Mouse (Mus musculus): ENCODE data around the gene Olfr397. TPM values are rescaled to one million over a fixed set of nuclear protein-coding genes. Genes with fewer than 3 reads are reported as not detected.

Gene Olfr397
- polyA plus RNA-seq (2015; fragmentation: Nextera tagmentation; extraction: Ambion mirVana), result not detected in 2 replicates

GRCm38 (mm10) chr11:73960517-73960916 lies at the start of gene Olfr397:
Olfr397 (plus strand) TSS chr11:73960817.
- no peak for DNase-seq (ENCODE audit: low spot score)
- H3K9me3 ChIP-seq (ENCODE audit: control insufficient read depth, low read length), result no peaks in the 10 kb centered on the region
- no peaks in the 10 kb centered on the region for H3K27me3 ChIP-seq (ENCODE audit: control insufficient read depth, insufficient read depth, low read length)
- H3K4me2 ChIP-seq (replicated peaks; ENCODE audit: low read depth), result no peak within 1 kb of the TSS
- H3K27ac ChIP-seq (replicated peaks), result no peak within 1 kb of the TSS
- H3K9ac ChIP-seq (ENCODE audit: low read length), result no peak within 1 kb of the TSS
- ATAC-seq (ENCODE audit: low FRiP score, low TSS enrichment), result no peak
- no peaks in the 10 kb centered on the region for H3K4me1 ChIP-seq (replicated peaks; ENCODE audit: control insufficient read depth, insufficient read depth)
- WGBS, result 73% methylated on average over 1 of the region's 1 CpGs
- no peak within 1 kb of the TSS for H3K4me3 ChIP-seq (ENCODE audit: low read depth, low read length)
- no peak for TF ChIP-seq CTCF (IDR thresholded peaks at IDR 0.05; ENCODE audit: low read depth)
- H3K36me3 ChIP-seq (ENCODE audit: control insufficient read depth, insufficient read depth, low read length), result no peaks in the 10 kb centered on the region

- no peak for DNase-seq (ENCODE audit: low spot score)
- Histone ChIP-seq H3K4me1 (replicated peaks; ENCODE audit: control insufficient read depth, insufficient read depth) (no peaks in the 10 kb centered on the region), H3K27ac (replicated peaks) (no peak within 1 kb of the TSS), H3K9me3 (ENCODE audit: control insufficient read depth, low read length) (no peaks in the 10 kb centered on the region), H3K9ac (ENCODE audit: low read length) (no peak within 1 kb of the TSS), H3K36me3 (ENCODE audit: control insufficient read depth, insufficient read depth, low read length) (no peaks in the 10 kb centered on the region), H3K4me3 (ENCODE audit: low read depth, low read length) (no peak within 1 kb of the TSS), H3K4me2 (replicated peaks; ENCODE audit: low read depth) (no peak within 1 kb of the TSS), H3K27me3 (ENCODE audit: control insufficient read depth, insufficient read depth, low read length) (no peaks in the 10 kb centered on the region)
- TF ChIP-seq CTCF (IDR thresholded peaks at IDR 0.05; ENCODE audit: low read depth) (no peak), EP300 (optimal IDR thresholded peaks at IDR 0.05) (no peak)
- ATAC-seq (ENCODE audit: low FRiP score, low TSS enrichment), result no peak
Observed at GRCm38 (mm10) chr11:73936377-73936776, 24.2 kb upstream of the Olfr397 start, which contains the start of gene Olfr23. Olfr23 (plus strand) TSS chr11:73936677.

- Histone ChIP-seq H3K9ac (ENCODE audit: low read length) (no peak within 1 kb of the TSS), H3K4me2 (replicated peaks; ENCODE audit: low read depth) (no peak within 1 kb of the TSS), H3K9me3 (ENCODE audit: control insufficient read depth, low read length) (no peaks in the 10 kb centered on the region), H3K4me3 (ENCODE audit: low read depth, low read length) (no peak within 1 kb of the TSS), H3K27me3 (ENCODE audit: control insufficient read depth, insufficient read depth, low read length) (no peaks in the 10 kb centered on the region), H3K36me3 (ENCODE audit: control insufficient read depth, insufficient read depth, low read length) (no peaks in the 10 kb centered on the region), H3K27ac (replicated peaks) (no peak within 1 kb of the TSS), H3K4me1 (replicated peaks; ENCODE audit: control insufficient read depth, insufficient read depth) (no peaks in the 10 kb centered on the region)
- no peak for DNase-seq (ENCODE audit: low spot score)
- ATAC-seq (ENCODE audit: low FRiP score, low TSS enrichment), result no peak
- TF ChIP-seq CTCF (IDR thresholded peaks at IDR 0.05; ENCODE audit: low read depth), result no peak
- TF ChIP-seq EP300 (optimal IDR thresholded peaks at IDR 0.05), result no peak
Observed at GRCm38 (mm10) chr11:73990307-73990706, 29.7 kb downstream of the Olfr397 start, which contains the start of gene Olfr398. Olfr398 (minus strand) TSS chr11:73990407.

GRCm38 (mm10) chr11:73993115-73993514 lies 32.5 kb downstream of the Olfr397 start:
- TF ChIP-seq CTCF (IDR thresholded peaks at IDR 0.05; ENCODE audit: low read depth) (no peak; the same call in 1 of the 2 replicates), EP300 (optimal IDR thresholded peaks at IDR 0.05) (no peak)
- Histone ChIP-seq H3K27ac (replicated peaks) (no peak overlapping the region), H3K9ac (ENCODE audit: low read length) (no peak overlapping the region), H3K4me3 (ENCODE audit: low read depth, low read length) (no peak overlapping the region), H3K9me3 (ENCODE audit: control insufficient read depth, low read length) (no peaks in the 10 kb centered on the region), H3K4me1 (replicated peaks; ENCODE audit: control insufficient read depth, insufficient read depth) (no peaks in the 10 kb centered on the region), H3K36me3 (ENCODE audit: control insufficient read depth, insufficient read depth, low read length) (no peaks in the 10 kb centered on the region), H3K27me3 (ENCODE audit: control insufficient read depth, insufficient read depth, low read length) (no peaks in the 10 kb centered on the region), H3K4me2 (replicated peaks; ENCODE audit: low read depth) (no peak overlapping the region)
- no peak for DNase-seq (ENCODE audit: low spot score)
- no peak for ATAC-seq (ENCODE audit: low FRiP score, low TSS enrichment)

Other genes starting within 250 kb of the Olfr397 start
- not detected in 2 replicates for gene Olfr389, start 180.1 kb upstream of the Olfr397 start, polyA plus RNA-seq (2015; fragmentation: Nextera tagmentation; extraction: Ambion mirVana)
- gene Olfr390, start 177.9 kb upstream of the Olfr397 start, polyA plus RNA-seq (2015; fragmentation: Nextera tagmentation; extraction: Ambion mirVana), result not detected in 2 replicates
- gene Olfr391-ps, start 157.8 kb upstream of the Olfr397 start, polyA plus RNA-seq (2015; fragmentation: Nextera tagmentation; extraction: Ambion mirVana), result not detected in 2 replicates
- gene Olfr392, start 143.8 kb upstream of the Olfr397 start, polyA plus RNA-seq (2015; fragmentation: Nextera tagmentation; extraction: Ambion mirVana), result not detected in 2 replicates
- not detected in 2 replicates for gene Olfr393, start 109.4 kb upstream of the Olfr397 start, polyA plus RNA-seq (2015; fragmentation: Nextera tagmentation; extraction: Ambion mirVana)
- gene Olfr394, start 70.0 kb upstream of the Olfr397 start, polyA plus RNA-seq (2015; fragmentation: Nextera tagmentation; extraction: Ambion mirVana), result not detected in 2 replicates
- gene Olfr395, start 51.5 kb upstream of the Olfr397 start, polyA plus RNA-seq (2015; fragmentation: Nextera tagmentation; extraction: Ambion mirVana), result not detected in 2 replicates
- 0.08 TPM in 1 of 2 replicates, not detected in the other for gene Olfr23, start 24.1 kb upstream of the Olfr397 start, polyA plus RNA-seq (2015; fragmentation: Nextera tagmentation; extraction: Ambion mirVana)
- 0.01 TPM in 1 of 2 replicates, not detected in the other for gene Olfr398, start 29.6 kb downstream of the Olfr397 start, polyA plus RNA-seq (2015; fragmentation: Nextera tagmentation; extraction: Ambion mirVana)
- gene Olfr139, start 95.7 kb downstream of the Olfr397 start, polyA plus RNA-seq (2015; fragmentation: Nextera tagmentation; extraction: Ambion mirVana), result not detected in 2 replicates
- not detected in 2 replicates for gene Olfr399, start 95.8 kb downstream of the Olfr397 start, polyA plus RNA-seq (2015; fragmentation: Nextera tagmentation; extraction: Ambion mirVana)
- not detected in 2 replicates for gene Zfp616, start 109.1 kb downstream of the Olfr397 start, polyA plus RNA-seq (2015; fragmentation: Nextera tagmentation; extraction: Ambion mirVana)
- not detected in 2 replicates for gene Olfr401, start 152.9 kb downstream of the Olfr397 start, polyA plus RNA-seq (2015; fragmentation: Nextera tagmentation; extraction: Ambion mirVana)
- gene Olfr402, start 192.7 kb downstream of the Olfr397 start, polyA plus RNA-seq (2015; fragmentation: Nextera tagmentation; extraction: Ambion mirVana), result not detected in 2 replicates
- not detected in 2 replicates for gene Olfr403, start 225.4 kb downstream of the Olfr397 start, polyA plus RNA-seq (2015; fragmentation: Nextera tagmentation; extraction: Ambion mirVana)